ENCODE assay signal across 8 mouse cellular contexts in the genomic region with DNA sequence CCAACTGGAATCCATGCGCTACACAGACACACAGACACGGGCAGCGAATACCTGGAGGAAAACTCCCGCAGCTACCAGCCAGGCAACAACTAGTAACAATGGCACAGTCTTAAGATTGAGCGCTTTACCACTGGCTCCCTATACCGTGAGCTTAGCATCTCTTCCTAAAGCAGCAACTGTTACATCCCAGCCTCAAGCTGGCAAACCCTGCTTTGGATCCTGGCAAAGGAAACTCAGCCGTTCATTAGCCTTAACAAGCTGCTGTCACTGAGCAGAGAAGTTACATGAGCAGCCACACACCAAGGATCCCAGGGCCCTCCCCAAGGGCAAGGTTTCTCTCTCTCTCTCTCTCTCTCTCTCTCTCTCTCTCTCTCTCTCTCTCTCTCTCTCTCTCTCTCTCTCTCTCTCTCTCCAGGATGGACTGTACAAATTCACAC. TPM values are rescaled to one million over a fixed set of nuclear protein-coding genes. Genes with fewer than 3 reads are reported as not detected.
DNase-seq lines count a peak whose midpoint lies in the region; ATAC-seq lines count a peak whose summit lies in the region.

No protein-coding gene starts in this region.

- WGBS in intestine, embryonic 16.5 days, result 6% methylated on average over 7 of the region's 7 CpGs
- 23% methylated on average over 7 of the region's 7 CpGs for WGBS in limb, embryonic 12.5 days

- no peaks in the 10 kb centered on the region for H3K9me3 ChIP-seq in intestine, embryonic 16.5 days (ENCODE audit: control insufficient read depth, low read length)
- no peaks in the 10 kb centered on the region for H3K9me3 ChIP-seq in limb, embryonic 12.5 days

- intact Hi-C loops in heart, postnatal 25 days (cut with DNase I), result loop anchor here (2.0 to 10.0 kb wide), 4 partner anchors 42 to 355 kb away; a partner anchor contains a TSS

- peaks cover 22% of the 10 kb centered on the region for H3K4me1 ChIP-seq in intestine, embryonic 16.5 days (ENCODE audit: control insufficient read depth, insufficient read depth, low read length)
- peaks cover 39% of the 10 kb centered on the region for H3K4me1 ChIP-seq in limb, embryonic 12.5 days (replicated peaks)

- DNase-seq in heart, adult 11 months, result peak; percentile 96
- no peak for DNase-seq in heart, postnatal 25 days (ENCODE audit: low spot score)
- DNase-seq in cerebellum, postnatal 14 days, result peak; percentile 50 to 69
- DNase-seq in gastrocnemius, postnatal 10 days, result peak; percentile 21
- DNase-seq in naive thymus-derived CD4-positive, alpha-beta T cell, adult 2 months (ENCODE audit: low read depth), result peak; percentile 46
- no peak for DNase-seq in urinary bladder, postnatal 25 days (ENCODE audit: low spot score)

- peak overlapping the region; percentile 83 for H3K4me3 ChIP-seq in intestine, embryonic 16.5 days (ENCODE audit: low read length)
- peak overlapping the region; percentile 68 for H3K4me3 ChIP-seq in limb, embryonic 12.5 days (replicated peaks)

- peak overlapping the region; percentile 92 for H3K27ac ChIP-seq in intestine, embryonic 16.5 days (ENCODE audit: low read length)
- H3K27ac ChIP-seq in limb, embryonic 12.5 days, result peak overlapping the region; percentile 100; the same call in 1 of the 2 replicates

- H3K4me2 ChIP-seq in intestine, embryonic 16.5 days (ENCODE audit: low read depth, low read length), result peak overlapping the region; percentile 77
- H3K4me2 ChIP-seq in limb, embryonic 12.5 days, result peak overlapping the region; percentile 75

- ATAC-seq in intestine, embryonic 16.5 days, result no peak
- no peak for ATAC-seq in limb, embryonic 12.5 days (ENCODE audit: insufficient number of reproducible peaks, insufficient read depth, low FRiP score, low TSS enrichment, low read depth)

- no peaks in the 10 kb centered on the region for H3K27me3 ChIP-seq in intestine, embryonic 16.5 days (replicated peaks; ENCODE audit: control insufficient read depth, insufficient read depth, low read length)
- H3K27me3 ChIP-seq in limb, embryonic 12.5 days, result no peaks in the 10 kb centered on the region

- peak overlapping the region; percentile 100 for H3K9ac ChIP-seq in intestine, embryonic 16.5 days (ENCODE audit: low read depth, low read length)
- peak overlapping the region; percentile 72 for H3K9ac ChIP-seq in limb, embryonic 12.5 days (replicated peaks)

- no peaks in the 10 kb centered on the region for H3K36me3 ChIP-seq in intestine, embryonic 16.5 days (ENCODE audit: control insufficient read depth, insufficient read depth, low read length)
- no peaks in the 10 kb centered on the region for H3K36me3 ChIP-seq in limb, embryonic 12.5 days

RNA-seq across cellular contexts. Expression of a gene that starts 2.7 kb away (rescaled TPM):
- 10 to 100 TPM; 18.2 to 19.1 TPM for total RNA-seq in heart, postnatal 25 days (2021)
- total RNA-seq in gastrocnemius, postnatal 10 days (2021), result 10 to 100 TPM; 13.6 to 17.3 TPM
- polyA plus RNA-seq in intestine, embryonic 16.5 days (2015; fragmentation: Nextera tagmentation; extraction: Ambion mirVana), result 21.9 and 24.9 TPM in 2 replicates
- 13.7 and 13.9 TPM in 2 replicates for polyA plus RNA-seq in limb, embryonic 12.5 days (2016; fragmentation: Nextera tagmentation; extraction: Ambion mirVana)

Comparison
In these comparisons a context has a peak if more than half of its experiments do, and no peak if none do; other contexts are left out.
1. DNase-seq: peak in heart, adult 11 months (single experiment), cerebellum, postnatal 14 days (2 of 2), gastrocnemius, postnatal 10 days (single experiment) and naive thymus-derived CD4-positive, alpha-beta T cell, adult 2 months (single experiment); none in heart, postnatal 25 days (single experiment) and urinary bladder, postnatal 25 days (single experiment).